Mouse (Mus musculus): ENCODE results near the gene Smc3.
"Not testable (repeated sequence)": the region's sequence is repeated elsewhere in the genome, so short reads cannot be mapped to it uniquely, and the experiment has no call there.

Gene Smc3

GRCm38 (mm10) chr19:53577025-53577800 lies 23.0 kb upstream of the Smc3 start:
- no peak for DNase-seq (ENCODE audit: low read depth)

- peak; percentile 77 for DNase-seq (ENCODE audit: low read depth)
These were observed 21.5 kb upstream of the Smc3 start for GRCm38 (mm10) chr19:53578597-53579252.

GRCm38 (mm10) chr19:53580271-53580670 lies 19.9 kb upstream of the Smc3 start:
- DNase-seq (ENCODE audit: low read depth): not testable (repeated sequence)

- not testable (repeated sequence) for DNase-seq (ENCODE audit: low read depth)
These were observed 12.5 kb upstream of the Smc3 start for GRCm38 (mm10) chr19:53587686-53588085.

GRCm38 (mm10) chr19:53588968-53589367 lies 11.2 kb upstream of the Smc3 start, which contains the start of gene Nutf2-ps1:
Nutf2-ps1 (minus strand) TSS chr19:53589068.
- not testable (repeated sequence) for DNase-seq (ENCODE audit: low read depth)

- no peak for DNase-seq (ENCODE audit: low read depth)
These were observed 3.3 kb upstream of the Smc3 start for GRCm38 (mm10) chr19:53596723-53597474.

- DNase-seq (ENCODE audit: low read depth): peak; percentile 25
These were observed 558 bp downstream of the Smc3 start for GRCm38 (mm10) chr19:53600549-53601362.

GRCm38 (mm10) chr19:53601363-53601655 lies 1.1 kb downstream of the Smc3 start:
- no peak for DNase-seq (ENCODE audit: low read depth)

- peak; percentile 8 for DNase-seq (ENCODE audit: low read depth)
These were observed 8.7 kb downstream of the Smc3 start for GRCm38 (mm10) chr19:53608921-53609320.

- DNase-seq (ENCODE audit: low read depth): no peak
These were observed 21.5 kb downstream of the Smc3 start for GRCm38 (mm10) chr19:53621681-53622080.

GRCm38 (mm10) chr19:53638041-53638440 lies 37.8 kb downstream of the Smc3 start:
- no peak for DNase-seq (ENCODE audit: low read depth)

- no peak for DNase-seq (ENCODE audit: low read depth)
These were observed 38.5 kb downstream of the Smc3 start for GRCm38 (mm10) chr19:53638727-53639126.

- no peak for DNase-seq (ENCODE audit: low read depth)
These were observed 43.9 kb downstream of the Smc3 start for GRCm38 (mm10) chr19:53644020-53644595.

GRCm38 (mm10) chr19:53647301-53647700 lies 47.1 kb downstream of the Smc3 start:
- no peak for DNase-seq (ENCODE audit: low read depth)

- no peak for DNase-seq (ENCODE audit: low read depth)
These were observed 47.9 kb downstream of the Smc3 start for GRCm38 (mm10) chr19:53648056-53648455.

GRCm38 (mm10) chr19:53648802-53649236 lies 48.6 kb downstream of the Smc3 start:
- DNase-seq (ENCODE audit: low read depth): peak; percentile 65

GRCm38 (mm10) chr19:53649361-53649760 lies 49.2 kb downstream of the Smc3 start:
- no peak for DNase-seq (ENCODE audit: low read depth)

- no peak for DNase-seq (ENCODE audit: low read depth)
These were observed 49.6 kb downstream of the Smc3 start for GRCm38 (mm10) chr19:53649802-53650201.

- DNase-seq (ENCODE audit: low read depth): no peak
These were observed 50.7 kb downstream of the Smc3 start for GRCm38 (mm10) chr19:53650921-53651320.

GRCm38 (mm10) chr19:53652267-53652666 lies 52.1 kb downstream of the Smc3 start:
- DNase-seq (ENCODE audit: low read depth): no peak

- DNase-seq (ENCODE audit: low read depth): no peak
These were observed 53.6 kb downstream of the Smc3 start for GRCm38 (mm10) chr19:53653624-53654467.
